Mouse (Mus musculus): Measurements from ENCODE around the gene Ogfod3.

Ogfod3 gene

DNA sequence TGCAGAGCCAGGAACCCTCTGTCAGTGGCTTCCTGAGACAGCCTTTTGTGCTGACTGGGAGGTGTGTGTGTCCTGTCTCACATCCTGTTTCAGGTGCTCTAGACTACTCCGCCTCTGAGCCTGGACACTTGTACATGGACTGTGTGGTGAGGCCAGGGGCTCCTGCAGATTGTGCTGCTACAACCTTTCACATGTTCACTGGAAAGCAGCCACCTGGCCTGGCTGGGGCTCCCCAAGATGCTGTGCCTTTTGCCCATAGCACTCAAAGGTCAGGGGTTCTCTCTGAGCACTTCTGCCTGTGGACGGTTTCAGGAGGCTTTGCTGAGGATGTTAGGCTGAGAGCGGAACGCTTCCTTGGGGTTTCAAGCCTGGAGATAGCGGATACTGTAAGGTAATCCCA lies 16.3 kb upstream of the Ogfod3 start:
- no peak for DNase-seq (ENCODE audit: low read depth, low spot score)
- Histone ChIP-seq H3K27me3 (ENCODE audit: control insufficient read depth, insufficient read depth, low read length, poor library complexity, severe bottlenecking) (no peaks in the 10 kb centered on the region), H3K36me3 (ENCODE audit: control insufficient read depth, insufficient read depth, low read length, poor library complexity, severe bottlenecking) (peaks cover 14% of the 10 kb centered on the region)

DNA sequence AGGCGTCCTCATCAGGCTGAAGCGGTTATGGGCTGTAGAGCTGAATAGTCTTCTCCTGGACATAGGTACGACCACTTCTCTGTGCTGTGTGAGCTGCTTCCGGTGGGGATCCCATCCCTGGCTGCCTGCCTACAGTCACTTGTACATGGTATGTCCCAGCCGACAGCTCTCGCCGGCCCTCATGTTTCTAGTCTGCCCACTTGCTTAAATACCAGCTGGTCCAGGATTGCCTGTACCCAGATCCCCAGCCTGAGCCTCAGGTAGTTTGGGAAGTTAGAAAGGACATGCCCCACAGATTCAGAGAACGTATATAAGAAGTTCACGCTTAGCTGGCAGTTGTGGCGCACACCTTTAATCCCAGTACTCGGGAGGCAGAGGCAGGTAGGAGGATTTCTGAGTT lies 15.3 kb upstream of the Ogfod3 start:
- no peak for DNase-seq (ENCODE audit: low read depth, low spot score)
- Histone ChIP-seq H3K27me3 (ENCODE audit: control insufficient read depth, insufficient read depth, low read length, poor library complexity, severe bottlenecking) (no peaks in the 10 kb centered on the region), H3K36me3 (ENCODE audit: control insufficient read depth, insufficient read depth, low read length, poor library complexity, severe bottlenecking) (peaks cover 14% of the 10 kb centered on the region)

DNA sequence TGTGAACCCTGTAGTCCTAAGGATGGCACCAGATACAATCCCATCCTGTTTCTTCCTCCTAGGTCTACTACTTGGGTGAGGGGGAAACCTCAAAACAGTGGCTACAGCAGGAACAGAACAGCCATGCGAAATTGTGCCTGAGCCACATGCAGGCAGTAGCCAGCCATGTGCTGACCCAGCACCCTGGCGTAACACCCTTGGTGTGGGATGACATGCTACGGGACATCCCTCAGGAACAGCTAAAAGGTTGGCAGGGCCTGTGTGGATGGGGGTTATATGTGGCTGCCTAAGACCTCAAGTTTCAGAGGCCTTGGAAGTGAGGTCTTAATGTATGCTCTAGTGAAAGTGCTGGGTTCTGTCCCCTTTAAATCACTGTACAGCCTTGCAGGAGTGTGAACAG lies 12.3 kb upstream of the Ogfod3 start:
- H3K36me3 ChIP-seq (ENCODE audit: control insufficient read depth, insufficient read depth, low read length, poor library complexity, severe bottlenecking), result no peaks in the 10 kb centered on the region
- no peak for DNase-seq (ENCODE audit: low read depth, low spot score)
- no peaks in the 10 kb centered on the region for H3K27me3 ChIP-seq (ENCODE audit: control insufficient read depth, insufficient read depth, low read length, poor library complexity, severe bottlenecking)

DNA sequence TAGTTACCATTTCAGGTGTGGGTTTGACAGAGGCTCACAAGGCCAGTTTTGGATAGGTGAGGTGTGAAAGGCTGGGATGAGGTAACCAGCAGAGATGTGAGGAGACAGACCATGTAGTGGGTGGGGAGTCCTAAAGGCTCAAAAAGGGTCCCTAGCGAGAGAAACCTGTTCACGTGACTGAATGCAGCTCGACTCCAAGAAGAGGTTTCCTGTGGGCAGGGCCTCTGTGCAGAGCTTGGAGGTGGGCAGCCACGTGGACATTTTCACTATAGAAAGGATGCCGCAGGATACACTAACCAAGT lies 701 bp downstream of the Ogfod3 start:
- DNase-seq (ENCODE audit: low read depth, low spot score), result no peak
- H3K27me3 ChIP-seq (ENCODE audit: control insufficient read depth, insufficient read depth, low read length, poor library complexity, severe bottlenecking), result no peaks in the 10 kb centered on the region

DNA sequence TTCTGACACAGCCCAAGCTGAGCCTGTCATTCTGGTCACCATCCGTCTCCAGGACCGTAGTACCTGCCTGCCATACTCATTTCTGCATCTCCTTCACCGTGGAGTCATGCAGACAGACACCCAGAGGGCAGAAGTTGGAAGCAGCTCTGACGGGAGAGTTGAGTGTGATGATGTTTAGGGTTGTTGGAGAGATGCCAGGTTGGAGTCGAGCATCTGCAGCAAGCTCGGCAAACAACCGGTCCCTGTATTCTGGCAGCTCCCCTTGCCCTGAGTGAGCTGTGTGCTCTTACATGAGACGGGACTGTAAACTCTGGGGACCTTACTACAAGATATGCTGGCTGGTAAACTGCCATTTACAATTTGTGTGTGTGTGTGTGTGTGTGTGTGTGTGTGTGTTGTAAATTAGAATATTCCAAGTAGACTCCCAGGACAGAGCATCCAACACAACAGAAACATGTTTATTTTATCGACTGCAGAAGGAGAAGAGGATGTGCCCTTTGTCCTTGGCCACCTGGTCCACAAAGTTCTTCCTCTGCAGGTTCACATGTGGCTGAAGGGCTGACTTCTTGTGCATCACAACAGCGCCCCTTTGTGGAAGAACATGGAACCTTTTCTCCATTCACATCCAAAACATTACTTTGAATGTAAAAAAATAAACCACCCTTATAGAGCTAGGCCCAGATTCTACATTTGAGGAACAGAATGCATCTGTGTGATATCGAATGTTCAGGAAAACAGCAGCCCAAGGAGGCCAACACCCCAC lies 2.9 kb downstream of the Ogfod3 start:
- Histone ChIP-seq H3K27me3 (ENCODE audit: control insufficient read depth, insufficient read depth, low read length, poor library complexity, severe bottlenecking) (no peaks in the 10 kb centered on the region), H3K36me3 (ENCODE audit: control insufficient read depth, insufficient read depth, low read length, poor library complexity, severe bottlenecking) (no peaks in the 10 kb centered on the region)
- DNase-seq (ENCODE audit: low read depth, low spot score), result peak; percentile 70

More for the DNA sequence above, 701 bp downstream of the Ogfod3 start:
- H3K36me3 ChIP-seq (ENCODE audit: control insufficient read depth, insufficient read depth, low read length, poor library complexity, severe bottlenecking), result peaks cover 3% of the 10 kb centered on the region; the same call in 1 of the 2 replicates

DNA sequence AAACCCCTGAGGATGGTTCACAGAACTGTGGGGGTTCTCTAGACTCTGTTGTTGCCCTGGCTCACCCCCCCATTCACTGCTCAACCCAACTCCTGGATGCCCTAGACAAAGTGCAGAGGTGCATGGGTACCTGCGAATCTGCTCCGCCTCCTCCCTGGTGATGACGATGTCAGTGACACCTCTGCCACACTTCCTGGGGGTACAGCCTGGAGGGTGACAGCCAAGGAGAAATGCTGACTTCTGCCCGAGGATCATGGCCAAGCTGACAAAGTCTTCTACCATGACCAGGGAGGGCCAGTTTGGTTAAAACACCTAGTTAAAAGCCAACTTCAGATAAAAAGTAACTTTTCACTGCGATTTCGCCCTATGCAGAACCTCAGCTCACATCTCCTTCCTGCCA lies 3.7 kb downstream of the Ogfod3 start:
- no peaks in the 10 kb centered on the region for H3K27me3 ChIP-seq (ENCODE audit: control insufficient read depth, insufficient read depth, low read length, poor library complexity, severe bottlenecking)
- no peaks in the 10 kb centered on the region for H3K36me3 ChIP-seq (ENCODE audit: control insufficient read depth, insufficient read depth, low read length, poor library complexity, severe bottlenecking)
- DNase-seq (ENCODE audit: low read depth, low spot score), result no peak

DNA sequence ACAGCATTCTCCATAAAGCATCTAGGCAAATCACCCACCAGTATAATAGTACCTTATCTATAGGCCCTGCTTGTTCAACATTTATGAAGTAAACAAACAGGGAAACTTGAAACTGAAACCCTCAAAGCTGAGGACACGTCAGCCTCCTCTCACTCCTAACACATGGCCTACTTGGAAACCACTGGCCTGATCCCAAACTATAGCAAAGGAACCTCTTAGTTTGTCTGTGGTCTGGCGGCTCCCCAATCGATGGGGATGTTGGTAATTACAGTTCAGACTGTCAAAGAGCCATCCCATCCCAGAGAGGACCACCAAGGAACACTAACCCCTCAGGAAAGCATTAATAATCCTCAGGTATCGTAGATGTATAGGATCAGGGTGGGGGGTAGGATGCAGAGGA lies 4.7 kb downstream of the Ogfod3 start:
- Histone ChIP-seq H3K27me3 (ENCODE audit: control insufficient read depth, insufficient read depth, low read length, poor library complexity, severe bottlenecking) (no peaks in the 10 kb centered on the region), H3K36me3 (ENCODE audit: control insufficient read depth, insufficient read depth, low read length, poor library complexity, severe bottlenecking) (no peaks in the 10 kb centered on the region)
- no peak for DNase-seq (ENCODE audit: low read depth, low spot score)

DNA sequence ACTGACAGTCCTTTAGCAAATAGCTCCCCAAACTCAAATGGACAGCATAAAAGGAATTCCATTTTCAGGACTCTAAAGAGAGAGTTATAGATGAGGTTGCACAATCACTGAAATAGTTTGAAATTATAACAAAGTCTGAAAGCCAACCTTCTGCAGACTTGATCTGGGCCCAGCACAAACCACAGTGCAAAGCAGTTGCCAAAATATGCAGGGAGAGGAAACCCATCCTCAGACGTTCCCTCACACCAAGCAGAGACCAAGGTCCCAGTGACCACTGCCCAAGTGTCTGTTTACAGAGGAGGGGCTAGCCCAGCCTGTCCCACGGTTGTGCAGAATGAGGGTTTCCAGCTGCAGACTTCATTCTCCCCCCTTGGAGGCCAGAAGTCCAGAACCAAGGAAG lies 5.9 kb downstream of the Ogfod3 start:
- H3K36me3 ChIP-seq (ENCODE audit: control insufficient read depth, insufficient read depth, low read length, poor library complexity, severe bottlenecking), result no peaks in the 10 kb centered on the region
- no peak for DNase-seq (ENCODE audit: low read depth, low spot score)

DNA sequence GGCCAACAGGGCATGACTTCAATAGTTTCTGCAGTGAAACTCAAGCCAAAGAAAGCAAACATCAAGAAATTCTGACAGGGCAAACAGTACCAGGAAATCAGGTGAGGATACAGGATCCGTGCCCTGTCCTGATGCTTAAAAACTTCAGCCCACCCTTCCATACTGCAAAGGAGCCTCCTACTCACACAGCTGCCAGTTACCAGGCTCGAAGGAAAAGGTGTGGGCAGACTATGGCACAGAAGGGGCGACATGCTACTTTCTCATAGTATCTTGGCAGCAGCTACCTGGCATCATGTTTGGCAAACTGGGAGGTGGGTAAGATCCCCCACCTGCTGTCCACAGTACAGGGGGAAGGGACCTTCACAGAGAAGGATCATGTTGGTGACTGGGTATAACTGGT lies 11.1 kb downstream of the Ogfod3 start:
- DNase-seq (ENCODE audit: low read depth, low spot score), result no peak
- H3K27me3 ChIP-seq (ENCODE audit: control insufficient read depth, insufficient read depth, low read length, poor library complexity, severe bottlenecking), result no peaks in the 10 kb centered on the region
- no peaks in the 10 kb centered on the region for H3K36me3 ChIP-seq (ENCODE audit: control insufficient read depth, insufficient read depth, low read length, poor library complexity, severe bottlenecking)

More for the DNA sequence above, 5.9 kb downstream of the Ogfod3 start:
- H3K27me3 ChIP-seq (ENCODE audit: control insufficient read depth, insufficient read depth, low read length, poor library complexity, severe bottlenecking), result no peaks in the 10 kb centered on the region

DNA sequence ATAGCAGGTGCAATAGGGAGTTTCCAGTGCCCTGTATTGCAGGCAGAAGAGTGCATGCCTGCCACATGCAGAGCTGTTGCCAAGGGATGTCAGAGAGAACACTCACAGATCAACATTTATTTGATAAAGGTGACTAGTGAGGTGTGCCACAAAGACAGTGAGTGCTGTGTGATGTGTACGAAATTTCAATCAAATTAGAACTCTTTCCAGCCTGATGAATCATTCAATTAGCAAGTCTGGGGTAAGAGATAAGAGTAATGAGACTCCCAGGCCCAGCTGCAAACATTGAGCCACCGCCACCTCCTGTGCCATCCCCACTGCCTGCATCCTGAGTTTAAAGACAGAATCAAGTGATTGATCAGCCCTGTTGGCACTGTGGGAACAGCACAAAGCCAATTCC lies 11.8 kb downstream of the Ogfod3 start:
- Histone ChIP-seq H3K27me3 (ENCODE audit: control insufficient read depth, insufficient read depth, low read length, poor library complexity, severe bottlenecking) (no peaks in the 10 kb centered on the region), H3K36me3 (ENCODE audit: control insufficient read depth, insufficient read depth, low read length, poor library complexity, severe bottlenecking) (no peaks in the 10 kb centered on the region)
- no peak for DNase-seq (ENCODE audit: low read depth, low spot score)

DNA sequence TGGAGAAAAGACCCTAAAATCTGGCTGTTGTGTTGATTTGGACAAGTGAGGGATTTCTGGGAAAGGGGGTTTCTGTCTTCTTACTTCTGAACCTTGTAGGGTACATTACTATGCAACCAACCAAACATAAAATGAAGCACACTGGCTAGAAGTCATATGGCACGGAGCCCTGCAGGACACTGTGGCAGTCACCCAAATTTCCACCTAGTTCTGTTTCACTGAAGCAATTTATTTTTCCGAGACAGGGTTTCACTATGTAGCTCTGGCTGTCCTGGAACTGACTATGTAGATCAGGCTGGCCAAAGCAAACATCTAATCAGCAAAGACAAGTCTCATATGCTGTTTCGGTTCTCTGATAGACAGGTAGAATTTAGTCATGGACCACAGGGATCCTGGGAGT lies 14.8 kb downstream of the Ogfod3 start:
- H3K36me3 ChIP-seq (ENCODE audit: control insufficient read depth, insufficient read depth, low read length, poor library complexity, severe bottlenecking), result no peaks in the 10 kb centered on the region
- H3K27me3 ChIP-seq (ENCODE audit: control insufficient read depth, insufficient read depth, low read length, poor library complexity, severe bottlenecking), result no peaks in the 10 kb centered on the region
- DNase-seq (ENCODE audit: low read depth, low spot score), result no peak

DNA sequence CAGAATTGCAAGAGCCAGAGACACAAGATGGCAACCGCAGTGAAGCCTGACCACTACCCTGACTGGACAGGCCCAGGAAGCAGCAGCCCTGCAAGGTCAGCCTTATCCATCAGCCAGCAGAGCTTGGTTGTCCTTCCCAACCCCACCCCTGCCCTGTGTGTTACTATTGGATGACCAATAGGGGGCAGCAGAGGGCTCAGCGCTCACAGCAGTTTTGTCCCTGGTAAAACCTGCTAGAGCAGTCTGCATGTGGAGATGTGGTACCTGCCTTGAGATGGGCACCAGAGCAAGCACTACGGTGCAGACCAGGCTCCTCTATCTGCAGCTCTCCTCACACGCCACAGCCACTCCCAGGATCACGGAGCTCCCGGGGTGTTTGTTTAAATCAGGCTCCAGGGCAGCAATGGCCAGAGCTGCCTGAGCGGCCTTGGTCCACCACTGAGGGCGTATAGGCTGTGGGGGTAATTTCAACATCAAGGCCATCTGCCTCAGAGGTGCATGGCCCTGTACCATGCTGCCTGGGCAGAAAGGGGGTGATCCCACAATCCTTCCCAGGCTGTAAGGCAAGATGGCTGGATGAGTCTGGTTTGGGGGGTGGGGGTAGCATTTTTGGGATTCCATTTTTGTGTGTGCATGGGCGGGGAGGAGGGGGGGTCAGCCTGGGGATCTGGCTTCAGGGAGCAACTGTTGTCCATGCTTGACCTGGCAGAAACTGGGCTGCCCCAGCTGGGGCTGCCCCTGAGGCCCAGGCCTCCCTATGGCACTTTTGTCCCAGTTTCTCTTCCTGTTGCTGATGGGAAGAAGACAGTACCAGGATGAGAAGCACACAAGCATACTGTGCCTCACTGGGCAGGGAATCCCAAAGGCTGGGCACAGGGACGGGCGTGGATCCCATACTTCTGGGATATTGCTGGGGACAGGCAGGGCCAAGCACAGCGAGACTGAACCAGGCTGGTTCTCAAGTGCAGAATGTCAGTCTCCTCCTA lies 27.9 kb downstream of the Ogfod3 start:
- no peaks in the 10 kb centered on the region for H3K36me3 ChIP-seq (ENCODE audit: control insufficient read depth, insufficient read depth, low read length, poor library complexity, severe bottlenecking)
- DNase-seq (ENCODE audit: low read depth, low spot score), result peak; percentile 75
- H3K27me3 ChIP-seq (ENCODE audit: control insufficient read depth, insufficient read depth, low read length, poor library complexity, severe bottlenecking), result no peaks in the 10 kb centered on the region

DNA sequence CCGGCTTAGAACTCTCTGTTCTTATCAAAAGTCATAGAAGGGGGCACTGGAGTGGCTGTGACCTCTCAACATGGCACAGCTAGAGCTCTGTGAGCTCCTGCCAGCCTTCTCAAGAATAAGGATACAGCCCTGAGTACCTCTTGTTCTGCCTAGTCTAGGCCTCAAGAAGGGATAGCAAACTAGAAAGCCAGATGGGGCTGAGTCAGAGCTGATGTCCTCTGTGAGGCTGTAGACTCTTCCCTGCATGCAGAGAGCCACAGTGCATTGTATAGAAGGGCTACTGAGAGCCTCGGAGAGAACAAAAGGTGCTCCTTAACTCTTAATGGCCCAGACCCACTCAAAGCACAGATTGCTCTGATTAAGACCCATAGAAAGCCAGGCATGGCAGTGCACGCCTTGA lies 30.3 kb downstream of the Ogfod3 start:
- H3K36me3 ChIP-seq (ENCODE audit: control insufficient read depth, insufficient read depth, low read length, poor library complexity, severe bottlenecking), result no peaks in the 10 kb centered on the region
- DNase-seq (ENCODE audit: low read depth, low spot score), result no peak
- no peaks in the 10 kb centered on the region for H3K27me3 ChIP-seq (ENCODE audit: control insufficient read depth, insufficient read depth, low read length, poor library complexity, severe bottlenecking)

DNA sequence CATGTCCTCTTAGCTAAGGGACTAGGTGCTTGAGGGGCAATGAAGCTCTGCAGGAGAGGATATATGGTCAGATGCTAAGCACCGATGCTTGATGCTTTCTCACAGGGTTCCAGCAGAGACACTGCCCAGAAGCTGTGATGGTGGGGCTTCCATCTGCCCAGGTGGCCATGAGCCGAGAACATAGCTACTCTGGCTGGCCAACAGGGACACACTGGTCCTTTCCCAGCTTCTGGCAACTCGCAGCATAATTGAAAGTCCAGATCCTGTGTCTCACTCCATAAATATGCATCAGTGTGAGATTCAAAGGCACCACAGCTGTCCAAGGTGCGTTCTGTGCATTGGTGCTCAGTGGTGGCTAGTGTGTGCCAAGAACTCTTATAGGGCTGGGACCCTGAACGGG lies 31.3 kb downstream of the Ogfod3 start:
- no peak for DNase-seq (ENCODE audit: low read depth, low spot score)
- no peaks in the 10 kb centered on the region for H3K36me3 ChIP-seq (ENCODE audit: control insufficient read depth, insufficient read depth, low read length, poor library complexity, severe bottlenecking)
- H3K27me3 ChIP-seq (ENCODE audit: control insufficient read depth, insufficient read depth, low read length, poor library complexity, severe bottlenecking), result no peaks in the 10 kb centered on the region

DNA sequence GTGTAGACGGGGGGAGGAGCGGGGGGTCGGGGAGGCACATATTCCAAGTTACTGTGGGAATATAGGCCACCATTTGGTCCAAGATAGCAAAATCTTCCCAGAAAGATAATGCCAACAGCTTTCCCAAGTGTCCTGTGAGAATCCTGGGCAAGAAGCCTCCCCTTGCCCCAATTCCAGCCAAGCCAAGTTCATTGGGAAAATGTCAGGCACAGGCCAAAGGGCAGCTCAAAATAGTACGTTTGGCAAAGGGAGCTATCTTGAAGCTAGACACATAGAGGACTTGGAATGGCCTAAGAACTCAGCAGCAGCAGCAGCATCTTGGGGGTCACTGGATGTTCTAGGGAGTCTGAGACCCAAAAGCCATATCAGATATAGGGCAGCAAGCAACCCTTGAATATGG lies 40.8 kb downstream of the Ogfod3 start:
- H3K36me3 ChIP-seq (ENCODE audit: control insufficient read depth, insufficient read depth, low read length, poor library complexity, severe bottlenecking), result no peaks in the 10 kb centered on the region
- no peak for DNase-seq (ENCODE audit: low read depth, low spot score)
- no peaks in the 10 kb centered on the region for H3K27me3 ChIP-seq (ENCODE audit: control insufficient read depth, insufficient read depth, low read length, poor library complexity, severe bottlenecking)

Measured in splenic B cell, adult 2 months (primary cell).